Mouse (Mus musculus) neural tube, embryonic 12.5 days (tissue): ENCODE results near the gene Kifc1. TPM values are rescaled to one million over a fixed set of nuclear protein-coding genes. Genes with fewer than 3 reads are reported as not detected.
A peak's percentile ranks its signal among the peaks of the same experiment; 100 is the strongest.

ENCODE experiments used
- ATAC-seq: fragments of 200-750 bp; cut with Nextera tagmentation; 2 replicates; pipeline ENCODE4 v1.8.0; 2017; ENCODE audit warnings: low read depth, mild to moderate bottlenecking, moderate TSS enrichment, moderate library complexity; ENCODE audit not compliant: low FRiP score
- H3K27ac ChIP-seq: fragments of 300-500 bp; sonication (generic); 2 replicates; pipeline ENCODE4 v1.5.1; 2016
- H3K27me3 ChIP-seq: fragments of 300-500 bp; sonication (generic); replicated peaks from 2 replicates; pipeline ENCODE4 v1.6.1; 2016; ENCODE audit warnings: mild to moderate bottlenecking
- H3K36me3 ChIP-seq: fragments of 300-500 bp; sonication (generic); 2 replicates; pipeline ENCODE4 v1.6.1; 2016; ENCODE audit warnings: mild to moderate bottlenecking
- H3K4me1 ChIP-seq: fragments of 300-500 bp; sonication (generic); 2 replicates; pipeline ENCODE4 v1.6.1; 2016
- H3K4me2 ChIP-seq: fragments of 300-500 bp; sonication (generic); replicated peaks from 2 replicates; pipeline ENCODE4 v1.6.1; 2016; ENCODE audit warnings: mild to moderate bottlenecking
- H3K4me3 ChIP-seq: fragments of 300-500 bp; sonication (generic); 2 replicates; pipeline ENCODE4 v1.5.1; 2016
- H3K9ac ChIP-seq: fragments of 300-500 bp; sonication (generic); 2 replicates; pipeline ENCODE4 v1.6.1; 2016; ENCODE audit warnings: mild to moderate bottlenecking
- H3K9me3 ChIP-seq: fragments of 300-500 bp; sonication (generic); 2 replicates; pipeline ENCODE4 v1.6.1; 2016; ENCODE audit warnings: mild to moderate bottlenecking
- WGBS: fragments of 180-500 bp; shearing (Covaris S2); methylation state at CpG from one replicate; pipeline ENCODE4 v1.1.7; 2016; 5-methylcytosine and 5-hydroxymethylcytosine counted together
- polyA plus RNA-seq: library from polyadenylated mRNA; unstranded; fragments of >200 nt; fragmentation: Nextera tagmentation; extraction: Ambion mirVana; gene quantifications from 2 replicates; pipeline ENCODE4 v1.2.1, GENCODE M21; 2016

Gene Kifc1
- polyA plus RNA-seq: 2.6 and 4.1 TPM in 2 replicates

DNA sequence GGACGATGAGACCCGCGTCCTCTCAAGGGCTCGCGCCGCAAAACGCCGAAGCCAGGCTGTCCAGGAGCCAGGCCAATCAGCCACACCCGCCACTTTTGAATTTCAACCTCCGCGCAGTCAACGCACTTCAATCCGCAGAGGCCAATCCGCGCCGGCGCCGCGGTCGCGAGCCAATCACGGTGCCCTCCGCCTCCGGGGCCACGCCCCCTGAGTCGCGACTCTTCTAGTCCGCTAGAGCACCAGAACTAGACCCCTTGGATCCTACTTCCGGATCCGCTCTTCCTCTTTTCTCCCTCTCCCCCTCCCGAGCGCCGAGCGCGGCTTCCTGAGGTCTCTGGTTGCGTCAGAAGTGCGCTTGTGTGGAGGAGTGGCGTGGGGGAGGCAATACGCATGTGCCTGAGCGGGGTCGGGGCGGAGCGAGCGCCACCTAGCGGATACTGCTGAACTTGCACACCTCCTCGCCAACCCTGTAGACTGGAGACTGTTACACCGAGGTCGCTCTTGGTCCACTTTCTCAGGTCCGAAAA lies at the start of gene Kifc1:
Kifc1 (minus strand) TSS at position 129 of the 527 bp plus-strand sequence.
- Histone ChIP-seq H3K9ac (peak within 1 kb of the TSS; percentile 59), H3K4me3 (peak within 1 kb of the TSS; percentile 65), H3K36me3 (peaks cover 8% of the 10 kb centered on the region; the same call in 1 of the 2 replicates), H3K4me1 (peaks cover 7% of the 10 kb centered on the region), H3K4me2 (peak within 1 kb of the TSS; percentile 79), H3K9me3 (no peaks in the 10 kb centered on the region), H3K27me3 (no peaks in the 10 kb centered on the region), H3K27ac (no peak within 1 kb of the TSS)
- under 1% methylated on average over 49 of the region's 49 CpGs for WGBS
- peak; percentile 99 for ATAC-seq

DNA sequence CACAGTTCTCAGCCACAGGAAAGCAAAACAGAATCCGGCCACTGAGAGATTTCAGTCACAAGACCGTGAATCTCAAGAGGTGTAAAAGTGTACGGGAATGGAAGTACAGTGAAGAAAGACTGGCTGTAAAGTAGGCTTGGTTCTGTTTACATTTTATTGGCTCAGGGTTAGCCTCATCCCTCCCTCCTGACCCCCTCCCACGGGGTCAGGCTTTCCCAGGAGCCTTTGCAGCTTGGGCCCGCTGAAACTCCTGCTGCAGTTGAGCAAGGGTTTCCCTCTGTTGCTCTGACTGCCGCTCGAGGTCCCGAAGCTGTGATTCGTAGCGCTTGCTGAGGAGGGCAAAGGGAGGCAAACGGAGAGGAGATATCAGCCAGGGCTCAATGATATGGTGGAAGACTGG lies 48.3 kb upstream of the Kifc1 start:
- no peaks in the 10 kb centered on the region for H3K9me3 ChIP-seq
- H3K27me3 ChIP-seq: no peaks in the 10 kb centered on the region
- 81% methylated on average over 11 of the region's 11 CpGs for WGBS
- no peak overlapping the region for H3K27ac ChIP-seq
- ATAC-seq: no peak
- peaks cover 51% of the 10 kb centered on the region for H3K36me3 ChIP-seq
- H3K4me1 ChIP-seq: peaks cover 28% of the 10 kb centered on the region
- H3K4me3 ChIP-seq: peak overlapping the region; percentile 5; the same call in 1 of the 2 replicates
- H3K9ac ChIP-seq: no peak overlapping the region; the same call in 1 of the 2 replicates
- H3K4me2 ChIP-seq: peak overlapping the region; percentile 99

DNA sequence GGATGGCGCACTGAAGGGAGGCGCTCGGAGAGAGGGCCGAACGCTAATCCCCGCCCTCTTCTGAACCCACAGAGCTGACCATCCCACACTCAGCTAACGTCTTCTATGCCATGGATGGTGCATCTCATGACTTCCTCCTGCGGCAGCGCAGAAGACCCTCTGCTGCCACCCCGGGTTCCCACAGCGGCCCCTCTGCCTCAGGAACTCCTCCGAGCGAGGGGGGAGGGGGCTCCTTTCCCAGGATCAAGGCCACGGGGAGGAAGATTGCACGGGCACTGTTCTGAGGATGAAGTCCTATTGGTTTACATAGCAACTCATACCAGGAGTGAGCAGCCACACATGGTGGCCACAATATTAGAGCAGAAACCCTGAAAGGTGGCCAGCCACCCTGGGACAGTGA lies 46.5 kb upstream of the Kifc1 start:
- ATAC-seq: no peak
- peaks cover 59% of the 10 kb centered on the region for H3K36me3 ChIP-seq

DNA sequence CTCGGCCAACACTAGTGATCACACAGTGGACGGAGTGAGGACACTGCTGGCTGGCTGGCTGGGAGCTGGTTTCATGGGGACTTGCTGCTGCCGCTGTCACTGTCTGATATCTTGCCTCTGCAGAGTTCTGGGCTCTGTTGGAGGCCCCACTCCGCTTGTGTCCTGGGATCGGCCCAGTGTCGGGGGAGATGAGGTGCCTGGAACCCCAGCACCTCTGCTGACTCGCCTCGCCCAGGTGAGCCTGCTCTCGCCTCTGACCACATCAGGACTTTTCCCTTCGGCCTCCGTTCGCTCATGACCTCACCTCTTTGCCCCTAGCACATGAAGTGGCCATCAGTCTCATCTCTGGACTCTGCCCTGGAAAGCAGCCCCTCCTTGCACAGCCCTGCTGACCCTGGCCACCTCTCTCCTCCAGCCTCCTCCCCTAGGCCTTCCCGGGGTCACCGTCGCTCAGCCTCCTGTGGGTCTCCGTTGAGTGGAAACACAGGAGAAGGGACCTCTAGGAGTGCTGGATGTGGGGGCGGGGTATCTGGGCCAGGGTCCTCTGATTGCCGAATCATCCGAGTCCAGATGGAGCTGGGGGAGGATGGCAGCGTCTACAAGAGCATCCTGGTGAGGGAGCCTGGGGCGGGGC lies 45.1 kb upstream of the Kifc1 start:
- 89% methylated on average over 21 of the region's 21 CpGs for WGBS
- H3K4me1 ChIP-seq: peaks cover 23% of the 10 kb centered on the region
- ATAC-seq: no peak
- H3K27ac ChIP-seq: no peak overlapping the region
- H3K27me3 ChIP-seq: no peaks in the 10 kb centered on the region; the same call in 1 of the 2 replicates
- H3K36me3 ChIP-seq: peaks cover 61% of the 10 kb centered on the region
- H3K4me3 ChIP-seq: no peak overlapping the region
- no peak overlapping the region for H3K4me2 ChIP-seq
- no peaks in the 10 kb centered on the region for H3K9me3 ChIP-seq
- 0 out of 2 replicates have a peak overlapping the region, but pooled peaks have one; percentile 17 for H3K9ac ChIP-seq

More for the DNA sequence above, 46.5 kb upstream of the Kifc1 start:
- H3K4me1 ChIP-seq: peaks cover 27% of the 10 kb centered on the region
- no peak overlapping the region for H3K4me3 ChIP-seq
- H3K9ac ChIP-seq: no peak overlapping the region
- H3K9me3 ChIP-seq: no peaks in the 10 kb centered on the region
- H3K27ac ChIP-seq: no peak overlapping the region
- H3K4me2 ChIP-seq: no peak overlapping the region
- 90% methylated on average over 15 of the region's 15 CpGs for WGBS
- H3K27me3 ChIP-seq: no peaks in the 10 kb centered on the region

DNA sequence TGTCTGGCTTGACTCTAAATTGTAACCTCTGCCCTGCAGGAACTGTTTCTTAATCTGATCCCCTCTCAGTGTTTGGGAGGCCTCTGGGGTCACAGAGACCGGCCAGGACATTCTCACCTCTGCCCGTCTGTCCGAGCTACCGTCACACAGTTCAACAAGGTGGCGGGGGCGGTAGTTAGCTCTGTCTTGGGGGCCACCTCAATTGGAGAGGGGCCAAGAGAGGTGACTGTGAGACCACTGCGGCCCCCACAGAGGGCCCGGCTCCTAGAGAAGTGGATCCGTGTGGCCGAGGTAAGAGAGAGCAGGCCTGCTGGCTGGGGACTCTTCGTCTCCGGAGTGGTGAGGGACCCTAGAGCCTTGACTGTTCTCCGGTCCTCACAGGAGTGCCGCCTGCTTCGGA lies 42.5 kb upstream of the Kifc1 start:
- WGBS: 93% methylated on average over 15 of the region's 15 CpGs
- Histone ChIP-seq H3K9ac (no peak overlapping the region), H3K4me3 (no peak overlapping the region), H3K4me2 (no peak overlapping the region), H3K36me3 (peaks cover 56% of the 10 kb centered on the region), H3K27me3 (no peaks in the 10 kb centered on the region; the same call in 1 of the 2 replicates), H3K9me3 (no peaks in the 10 kb centered on the region), H3K27ac (no peak overlapping the region), H3K4me1 (peaks cover 21% of the 10 kb centered on the region)
- no peak for ATAC-seq

DNA sequence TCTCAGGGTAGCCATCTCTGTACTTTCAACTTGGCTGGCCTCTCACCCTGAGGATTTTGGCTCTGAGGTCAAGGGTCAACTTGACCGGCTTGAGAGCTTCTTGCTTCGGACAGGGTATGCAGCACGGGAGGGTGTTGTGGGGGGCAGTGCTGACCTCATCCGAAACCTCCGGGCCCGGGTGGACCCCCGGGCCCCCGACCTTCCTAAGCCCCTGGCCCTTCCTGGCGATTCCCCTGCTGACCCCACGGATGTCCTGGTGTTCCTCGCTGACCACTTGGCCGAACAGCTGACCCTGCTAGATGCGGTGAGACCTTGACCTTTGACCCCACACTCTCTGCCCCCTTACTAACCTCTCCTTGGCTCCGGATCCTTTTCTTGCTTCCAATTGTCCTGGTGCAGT lies 42.0 kb upstream of the Kifc1 start:
- peaks cover 21% of the 10 kb centered on the region for H3K4me1 ChIP-seq
- no peak overlapping the region for H3K4me3 ChIP-seq
- no peak overlapping the region for H3K27ac ChIP-seq
- WGBS: 90% methylated on average over 14 of the region's 14 CpGs
- H3K4me2 ChIP-seq: no peak overlapping the region
- no peaks in the 10 kb centered on the region; the same call in 1 of the 2 replicates for H3K27me3 ChIP-seq
- H3K9ac ChIP-seq: no peak overlapping the region
- no peak for ATAC-seq
- H3K9me3 ChIP-seq: no peaks in the 10 kb centered on the region
- H3K36me3 ChIP-seq: peaks cover 53% of the 10 kb centered on the region

DNA sequence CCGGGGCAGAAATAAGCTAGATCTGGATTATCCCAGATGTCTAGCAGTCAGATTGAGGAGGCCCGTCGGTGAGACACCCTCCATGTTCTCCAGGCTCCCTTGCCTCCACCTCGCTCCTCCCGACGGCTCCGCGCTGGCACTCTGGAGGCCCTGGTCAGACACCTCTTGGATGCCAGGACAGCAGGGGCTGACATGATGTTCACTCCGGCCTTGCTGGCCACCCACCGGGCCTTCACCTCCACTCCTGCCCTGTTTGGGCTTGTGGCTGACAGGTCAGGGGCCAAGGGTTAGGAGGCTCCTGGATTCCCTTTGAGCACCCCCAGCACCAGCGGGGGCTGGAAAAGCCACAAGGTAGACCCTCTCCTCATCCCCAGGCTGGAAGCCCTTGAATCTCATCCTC lies 41.5 kb upstream of the Kifc1 start:
- WGBS: 92% methylated on average over 11 of the region's 11 CpGs
- Histone ChIP-seq H3K9me3 (no peaks in the 10 kb centered on the region), H3K9ac (no peak overlapping the region), H3K4me1 (peaks cover 21% of the 10 kb centered on the region), H3K27ac (no peak overlapping the region), H3K27me3 (no peaks in the 10 kb centered on the region; the same call in 1 of the 2 replicates), H3K4me2 (peak overlapping the region; percentile 98; the same call in 1 of the 2 replicates), H3K4me3 (no peak overlapping the region), H3K36me3 (peaks cover 48% of the 10 kb centered on the region)
- ATAC-seq: no peak

DNA sequence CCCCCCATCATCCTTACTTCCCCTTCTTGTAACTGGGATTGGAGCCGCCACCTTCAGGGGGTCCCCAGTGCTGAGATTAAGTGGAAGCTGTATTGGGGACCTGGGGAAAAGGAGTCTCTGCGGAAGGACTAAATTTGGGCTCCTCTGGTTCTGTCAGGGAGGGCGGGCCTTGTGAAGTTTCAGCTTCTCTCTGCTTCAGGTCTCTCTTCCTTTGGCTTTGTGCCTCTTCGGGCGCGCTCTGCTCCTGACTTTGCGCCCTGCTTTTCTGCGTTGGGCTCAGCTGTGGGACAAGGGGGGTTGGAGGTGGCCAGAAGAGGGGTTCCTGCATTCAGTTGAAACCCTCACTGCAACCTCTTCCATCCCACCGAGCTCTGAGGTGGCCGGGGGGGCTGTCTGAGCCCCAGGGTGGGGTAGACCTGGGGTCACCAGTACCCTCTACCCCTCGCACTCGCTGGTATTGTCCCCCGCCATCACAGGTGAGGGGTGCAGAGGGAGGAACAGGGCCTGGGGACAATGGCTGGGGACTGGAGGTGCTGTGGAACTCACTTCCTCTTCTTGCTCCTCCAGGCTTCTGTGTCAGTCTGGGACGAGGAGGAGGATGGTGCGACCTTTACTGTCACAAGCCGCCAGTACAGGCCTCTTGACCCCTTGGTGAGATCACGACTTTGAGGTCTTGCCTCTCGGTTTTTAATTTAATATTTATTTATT lies 40.9 kb upstream of the Kifc1 start:
- Histone ChIP-seq H3K36me3 (peaks cover 49% of the 10 kb centered on the region), H3K27ac (no peak overlapping the region), H3K27me3 (no peaks in the 10 kb centered on the region; the same call in 1 of the 2 replicates), H3K9ac (peak overlapping the region; percentile 88), H3K4me2 (peak overlapping the region; percentile 98), H3K4me1 (peaks cover 21% of the 10 kb centered on the region), H3K4me3 (peak overlapping the region; percentile 82), H3K9me3 (no peaks in the 10 kb centered on the region)
- ATAC-seq: no peak
- 31% methylated on average over 18 of the region's 18 CpGs for WGBS

DNA sequence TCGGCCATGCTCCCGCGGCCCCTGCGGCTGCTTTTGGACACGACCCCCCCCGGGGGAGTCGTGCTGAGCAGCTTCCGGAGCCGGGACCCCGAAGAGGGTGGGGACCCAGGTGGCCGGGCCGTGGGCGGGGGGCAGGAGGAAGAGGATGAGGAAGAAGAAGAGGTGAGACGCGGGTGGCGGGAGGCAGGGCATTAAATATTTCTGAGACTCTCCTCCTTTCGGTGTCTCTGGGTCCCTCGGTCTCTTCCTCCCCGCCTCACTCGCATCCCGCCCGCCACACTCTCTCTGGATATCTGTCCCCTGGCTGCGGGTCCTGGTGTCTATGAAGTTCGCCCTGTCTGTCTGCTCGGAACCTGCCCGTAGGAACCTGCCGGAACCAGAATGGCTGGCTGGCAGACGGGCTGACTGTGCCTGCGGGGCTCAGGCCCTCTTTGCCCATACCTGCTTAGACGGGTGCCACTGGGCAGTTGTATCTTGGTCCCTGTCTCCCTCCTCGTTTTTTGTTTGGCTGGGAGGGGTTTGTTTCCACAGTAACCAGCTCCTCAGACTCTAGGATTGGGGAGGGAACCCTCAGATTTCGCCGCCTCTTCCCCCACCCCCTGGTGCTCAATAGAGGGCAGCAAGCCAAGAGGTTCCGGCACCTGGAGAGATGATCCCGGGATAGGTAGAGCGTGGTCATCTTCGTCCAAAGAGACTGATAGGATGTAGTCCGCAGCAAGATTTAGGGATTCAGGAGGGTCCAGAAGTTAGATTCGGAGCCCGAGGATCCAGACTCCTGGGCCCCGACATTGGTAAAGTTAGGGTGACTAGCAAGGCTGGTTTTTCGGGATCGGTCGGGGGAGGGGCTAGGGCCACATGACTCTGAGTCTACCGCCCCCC lies 40.1 kb upstream of the Kifc1 start:
- peak overlapping the region; percentile 82 for H3K4me3 ChIP-seq
- peaks cover 21% of the 10 kb centered on the region for H3K4me1 ChIP-seq
- no peaks in the 10 kb centered on the region for H3K9me3 ChIP-seq
- no peak; the same call in 1 of the 2 replicates for ATAC-seq
- H3K27me3 ChIP-seq: no peaks in the 10 kb centered on the region; the same call in 1 of the 2 replicates
- peak overlapping the region; percentile 98 for H3K4me2 ChIP-seq
- H3K9ac ChIP-seq: peak overlapping the region; percentile 88
- peaks cover 49% of the 10 kb centered on the region for H3K36me3 ChIP-seq
- WGBS: under 1% methylated on average over 45 of the region's 45 CpGs
- H3K27ac ChIP-seq: peak overlapping the region; percentile 94

DNA sequence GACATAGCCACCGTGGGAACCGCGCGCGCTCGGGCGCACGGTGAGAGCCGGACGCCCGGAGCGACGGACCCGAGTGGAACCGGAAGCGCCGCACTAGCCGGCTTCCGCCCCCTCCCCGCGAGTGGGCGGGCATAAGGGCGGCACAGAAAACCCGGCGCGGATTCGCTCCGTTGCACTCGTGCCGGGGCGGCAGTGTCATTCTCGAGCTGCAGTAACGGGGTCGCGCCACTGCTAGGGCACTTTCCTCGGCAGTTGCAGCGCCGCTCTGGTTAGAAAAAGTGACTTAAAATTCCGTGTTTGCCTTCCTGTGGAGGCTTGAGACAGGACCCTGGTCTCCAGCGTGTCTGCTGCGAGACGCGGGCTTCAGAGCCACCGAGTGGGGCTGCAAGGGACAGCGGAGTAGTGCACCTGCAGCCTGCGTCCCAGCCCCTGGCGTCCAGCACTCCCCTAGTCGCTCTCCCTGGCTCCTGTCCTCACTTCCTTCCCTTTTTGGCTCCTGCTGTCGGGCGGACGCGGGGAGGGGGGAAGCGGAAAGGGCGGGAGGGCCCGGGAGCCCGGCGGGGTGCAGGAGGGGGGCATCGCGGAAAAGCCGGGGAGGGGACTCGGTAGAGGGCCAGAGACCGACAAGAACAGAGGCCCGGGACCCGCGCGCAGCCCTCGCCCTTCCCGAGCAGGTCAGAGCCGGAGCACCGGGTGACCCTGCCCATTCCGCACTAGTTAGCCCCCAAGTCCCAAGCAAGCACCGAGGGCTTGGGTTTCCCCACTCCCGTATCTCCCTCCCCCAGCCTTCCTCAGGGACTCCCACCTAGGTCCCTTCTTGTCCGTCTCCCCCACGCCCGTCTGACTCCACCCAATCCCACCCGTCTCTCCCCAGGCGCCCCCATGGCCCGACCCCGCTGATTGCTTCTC lies 39.2 kb upstream of the Kifc1 start, which contains the start of gene Rgl2:
Rgl2 (plus strand) TSS at position 173 of the 909 bp plus-strand sequence.
- Histone ChIP-seq H3K27me3 (no peaks in the 10 kb centered on the region; the same call in 1 of the 2 replicates), H3K4me1 (peaks cover 21% of the 10 kb centered on the region), H3K9me3 (no peaks in the 10 kb centered on the region), H3K27ac (peak within 1 kb of the TSS; percentile 94), H3K36me3 (peaks cover 43% of the 10 kb centered on the region), H3K9ac (peak within 1 kb of the TSS; percentile 88), H3K4me3 (peak within 1 kb of the TSS; percentile 82), H3K4me2 (peak within 1 kb of the TSS; percentile 98)
- under 1% methylated on average over 75 of the region's 80 CpGs for WGBS
- peak; percentile 82 for ATAC-seq
